Mouse (Mus musculus) frontal cortex, postnatal 36 days (tissue): ENCODE data around the gene Col5a1.

Source experiments
- DNase-seq, 2 experiments: peaks; one replicate each; pipeline ENCODE4 v3.0.0; 2022; ENCODE audit warnings: low spot score in 2 of 2

The Col5a1 gene

GRCm38 (mm10) chr2:27919309-27919850, 33.2 kb downstream of the Col5a1 start:
- no peak for DNase-seq

GRCm38 (mm10) chr2:27922053-27922452, 35.8 kb downstream of the Col5a1 start:
- DNase-seq = no peak

- DNase-seq = no peak
These were observed 37.5 kb downstream of the Col5a1 start for GRCm38 (mm10) chr2:27923718-27924117.

GRCm38 (mm10) chr2:27924463-27924862, 38.2 kb downstream of the Col5a1 start:
- DNase-seq = no peak

GRCm38 (mm10) chr2:27926478-27927165, 40.4 kb downstream of the Col5a1 start:
- peak; percentile 76 to 80 for DNase-seq

- DNase-seq = no peak
These were observed 44.3 kb downstream of the Col5a1 start for GRCm38 (mm10) chr2:27930471-27931015.

GRCm38 (mm10) chr2:27931130-27931529, 44.9 kb downstream of the Col5a1 start:
- DNase-seq = no peak

- DNase-seq = no peak
These were observed 45.7 kb downstream of the Col5a1 start for GRCm38 (mm10) chr2:27931971-27932370.

- no peak for DNase-seq
These were observed 48.0 kb downstream of the Col5a1 start for GRCm38 (mm10) chr2:27934269-27934668.

GRCm38 (mm10) chr2:27934831-27935230, 48.6 kb downstream of the Col5a1 start:
- no peak for DNase-seq

- no peak for DNase-seq
These were observed 49.2 kb downstream of the Col5a1 start for GRCm38 (mm10) chr2:27935441-27935840.

- peak; percentile 64 to 75 for DNase-seq
These were observed 50.5 kb downstream of the Col5a1 start for GRCm38 (mm10) chr2:27936607-27937191.

- DNase-seq = no peak
These were observed 53.2 kb downstream of the Col5a1 start for GRCm38 (mm10) chr2:27939433-27939832.

GRCm38 (mm10) chr2:27940144-27940543, 53.9 kb downstream of the Col5a1 start:
- no peak for DNase-seq

GRCm38 (mm10) chr2:27947252-27947651, 61.0 kb downstream of the Col5a1 start:
- DNase-seq = peak in 1 of 2 experiments; percentile 28

GRCm38 (mm10) chr2:27947917-27948316, 61.7 kb downstream of the Col5a1 start:
- no peak for DNase-seq

- no peak for DNase-seq
These were observed 67.6 kb downstream of the Col5a1 start for GRCm38 (mm10) chr2:27953866-27954265.

GRCm38 (mm10) chr2:27954924-27955323, 68.7 kb downstream of the Col5a1 start:
- no peak for DNase-seq

- DNase-seq = no peak
These were observed 70.5 kb downstream of the Col5a1 start for GRCm38 (mm10) chr2:27956751-27957150.

- DNase-seq = no peak
These were observed 71.0 kb downstream of the Col5a1 start for GRCm38 (mm10) chr2:27957184-27957583.

GRCm38 (mm10) chr2:27959275-27959674, 73.0 kb downstream of the Col5a1 start:
- DNase-seq = no peak

GRCm38 (mm10) chr2:27961190-27961589, 75.0 kb downstream of the Col5a1 start:
- no peak for DNase-seq

- DNase-seq = no peak
These were observed 76.2 kb downstream of the Col5a1 start for GRCm38 (mm10) chr2:27962406-27962805.
